8 mouse cellular contexts compared by ENCODE assay signal in genomic region chr3:133091664-133092273, GRCm38 (mm10). TPM values are rescaled to one million over a fixed set of nuclear protein-coding genes. Genes with fewer than 3 reads are reported as not detected.
DNase-seq lines count a peak whose midpoint lies in the region; ATAC-seq and TF ChIP-seq lines count a peak whose summit lies in the region.

Ints12 (plus strand) TSS chr3:133091840.
Gstcd (minus strand) TSS chr3:133092033.

- peak; percentile 98 for ATAC-seq in forebrain, embryonic 15.5 days (replicated peaks)
- ATAC-seq in neutrophil, adult 5-6 weeks (ENCODE audit: extremely low read depth, insufficient number of reproducible peaks, low FRiP score, poor library complexity, severe bottlenecking): peak; percentile 97

- DNase-seq in ES-E14 (ENCODE audit: low read depth, low spot score): peak; percentile 91
- DNase-seq in cerebellum, adult 11-12 months: peak; percentile 92
- peak; percentile 79 for DNase-seq in heart, postnatal 25 days (ENCODE audit: low spot score)
- peak; percentile 90 to 96 for DNase-seq in layer of hippocampus, adult 18-20 months (ENCODE audit: low spot score in 2 of 2)
- peak; percentile 90 for DNase-seq in lung, adult 2 months
- DNase-seq in thymus, adult 18-20 months: peak; percentile 82 to 90

- no peaks in the 10 kb centered on the region for H3K27me3 ChIP-seq in forebrain, embryonic 15.5 days

- peak; percentile 66; the same call in 1 of the 2 replicates for TF ChIP-seq POLR2A in lung, adult 2 months (IDR thresholded peaks at IDR 0.05; ENCODE audit: borderline replicate concordance, extremely low read depth, low read depth, low read length)

- no peaks in the 10 kb centered on the region for H3K4me1 ChIP-seq in ES-E14 (ENCODE audit: control insufficient read depth in 2 of 2, insufficient read depth in 2 of 2, low read length in 2 of 2, poor library complexity in 1 of 2)
- H3K4me1 ChIP-seq in forebrain, embryonic 15.5 days: peaks cover 25% of the 10 kb centered on the region
- peaks cover 2% of the 10 kb centered on the region for H3K4me1 ChIP-seq in lung, adult 2 months (ENCODE audit: control insufficient read depth, insufficient read depth, low read length)

- intact Hi-C loops in heart, postnatal 25 days (cut with DNase I): loop anchor here (5.0 kb wide), 2 partner anchors 221 to 344 kb away; partner anchors contain the start of gene Ppa2

- H3K4me2 ChIP-seq in forebrain, embryonic 15.5 days (replicated peaks): peak within 1 kb of the TSS; percentile 60

- no peaks in the 10 kb centered on the region; the same call in 1 of the 2 replicates for H3K36me3 ChIP-seq in ES-E14 (ENCODE audit: control insufficient read depth, insufficient read depth, low read length, poor library complexity, severe bottlenecking)
- 0 out of 2 replicates have a peak, but pooled peaks cover 2% of the 10 kb centered on the region for H3K36me3 ChIP-seq in forebrain, embryonic 15.5 days

- in situ Hi-C loops in ES-E14 (cut with MboI; ENCODE audit: low sequenced_read_pairs in 2 of 2, unreplicated experiment in 2 of 2): no loop called here

- peak within 1 kb of the TSS; percentile 97 to 99 for H3K4me3 ChIP-seq in ES-E14 (ENCODE audit: insufficient read depth in 1 of 2, low read depth in 1 of 2, low read length in 2 of 2, poor library complexity in 1 of 2, severe bottlenecking in 1 of 2)
- H3K4me3 ChIP-seq in forebrain, embryonic 15.5 days: peak within 1 kb of the TSS; percentile 79
- peak within 1 kb of the TSS; percentile 72 for H3K4me3 ChIP-seq in lung, adult 2 months (replicated peaks; ENCODE audit: extremely low read depth, low read depth, low read length)

- peak within 1 kb of the TSS; percentile 99 for H3K9ac ChIP-seq in ES-E14 (ENCODE audit: insufficient read depth, low read depth, low read length, poor library complexity, severe bottlenecking)
- peak within 1 kb of the TSS; percentile 81 for H3K9ac ChIP-seq in forebrain, embryonic 15.5 days (replicated peaks)

- H3K9me3 ChIP-seq in ES-E14 (ENCODE audit: control insufficient read depth, insufficient read depth, low read depth, low read length): no peaks in the 10 kb centered on the region
- H3K9me3 ChIP-seq in forebrain, embryonic 15.5 days: no peaks in the 10 kb centered on the region

- TF ChIP-seq CTCF in lung, adult 2 months (IDR thresholded peaks at IDR 0.05; ENCODE audit: insufficient read depth, low read length): no peak

- WGBS in forebrain, embryonic 15.5 days: under 1% methylated on average over 53 of the region's 53 CpGs
- WGBS in lung, adult 2 months: under 1% methylated on average over 53 of the region's 53 CpGs

- H3K27ac ChIP-seq in ES-E14 (ENCODE audit: insufficient read depth, low read depth, low read length, poor library complexity, severe bottlenecking): peak within 1 kb of the TSS; percentile 92
- H3K27ac ChIP-seq in forebrain, embryonic 15.5 days (replicated peaks): peak within 1 kb of the TSS; percentile 96

TF ChIP-seq in ES-E14, 5 proteins besides CTCF, POLR2A, EP300 and RAD21:
- TF ChIP-seq CHD2 (IDR thresholded peaks at IDR 0.05; ENCODE audit: low read depth, low read length) (0 out of 2 replicates have a peak, but pooled peaks have one; percentile 57), MAFK (IDR thresholded peaks at IDR 0.05; ENCODE audit: insufficient read depth, low read depth, low read length) (no peak), HCFC1 (IDR thresholded peaks at IDR 0.05; ENCODE audit: borderline replicate concordance, insufficient read depth, low read length) (peak; percentile 89)

RNA-seq across cellular contexts. Expression of gene Ints12, which starts in this region (rescaled TPM):
- 20.9 and 24.3 TPM in 2 replicates for total RNA-seq in ES-E14 (2012; rRNA removed)
- polyA plus RNA-seq in forebrain, embryonic 15.5 days (2015; fragmentation: Nextera tagmentation; extraction: Ambion mirVana): 19.2 and 19.5 TPM in 2 replicates
- 1 to 10 TPM; 8.0 to 9.7 TPM for total RNA-seq in heart, postnatal 25 days (2021)
- 10 to 100 TPM; 10.6 to 14.3 TPM for total RNA-seq in layer of hippocampus, adult 18-20 months (2021)
- 4.2 and 8.9 TPM in 2 replicates for polyA plus RNA-seq in lung, adult 2 months (2012; rRNA removed)
- total RNA-seq in neutrophil, adult 5-6 weeks (2017): 23.0 and 31.6 TPM in 2 replicates

RNA-seq across cellular contexts. Expression of gene Gstcd, which starts in this region (rescaled TPM):
- total RNA-seq in ES-E14 (2012; rRNA removed): 24.2 and 25.2 TPM in 2 replicates
- polyA plus RNA-seq in forebrain, embryonic 15.5 days (2015; fragmentation: Nextera tagmentation; extraction: Ambion mirVana): 4.4 and 4.6 TPM in 2 replicates
- total RNA-seq in heart, postnatal 25 days (2021): 1 to 10 TPM; 2.3 to 3.0 TPM
- total RNA-seq in layer of hippocampus, adult 18-20 months (2021): 10 to 100 TPM in 1 of 2 experiments, 1 to 10 TPM in 1; 8.7 to 10.0 TPM
- 2.0 and 3.1 TPM in 2 replicates for polyA plus RNA-seq in lung, adult 2 months (2012; rRNA removed)
- total RNA-seq in neutrophil, adult 5-6 weeks (2017): 6.3 and 7.4 TPM in 2 replicates

Comparison
In these comparisons a context has a peak if more than half of its experiments do, and no peak if none do; other contexts are left out.
1. Peak in every context shown above with its lines: DNase-seq, ATAC-seq, H3K4me3 ChIP-seq and H3K27ac ChIP-seq.